Mouse (Mus musculus) ES-Bruce4 (cell line): ENCODE measurements at regions not wholly inside any gene's neighbourhood (a gene's known extent, or its start where the extent isn't known, plus 50 kb on each side); places are given as distances from the start of the nearest gene placed in this dataset.
A peak's percentile ranks its signal among the peaks of the same experiment; 100 is the strongest.

Source experiments
- H3K27ac ChIP-seq: 2 replicates; pipeline ENCODE4 v1.5.1; 2012; ENCODE audit warnings: low read length, inconsistent platforms; ENCODE audit not compliant: insufficient read depth
- H3K27me3 ChIP-seq: 2 replicates; pipeline ENCODE4 v1.6.1; 2012; ENCODE audit warnings: mild to moderate bottlenecking, low read length, inconsistent platforms; ENCODE audit not compliant: control insufficient read depth, poor library complexity, insufficient read depth, severe bottlenecking
- H3K36me3 ChIP-seq: 2 replicates; pipeline ENCODE4 v1.6.1; 2012; ENCODE audit warnings: inconsistent platforms, mild to moderate bottlenecking, low read length, moderate library complexity; ENCODE audit not compliant: control insufficient read depth, poor library complexity, insufficient read depth, severe bottlenecking
- H3K4me1 ChIP-seq: one replicate; pipeline ENCODE4 v1.8.1; 2011; ENCODE audit warnings: low read length; ENCODE audit not compliant: control insufficient read depth, insufficient read depth
- H3K4me3 ChIP-seq: 2 replicates; pipeline ENCODE4 v1.5.1; 2011; ENCODE audit warnings: low read depth, mild to moderate bottlenecking, low read length
- H3K9ac ChIP-seq: 2 replicates; pipeline ENCODE4 v1.6.1; 2012; ENCODE audit warnings: low read depth, mild to moderate bottlenecking, inconsistent platforms; ENCODE audit not compliant: poor library complexity, severe bottlenecking
- H3K9me3 ChIP-seq: replicated peaks from 2 replicates; pipeline ENCODE4 v1.6.1; 2012; ENCODE audit warnings: mild to moderate bottlenecking, low read length, inconsistent platforms; ENCODE audit not compliant: control insufficient read depth, poor library complexity, insufficient read depth, severe bottlenecking
- CTCF ChIP-seq: IDR thresholded peaks from one replicate; pipeline ENCODE4 v1.8.1; 2011; ENCODE audit warnings: low read depth, low read length
- EP300 ChIP-seq: IDR thresholded peaks from 2 replicates; pipeline ENCODE4 v1.6.1; 2011; ENCODE audit warnings: low read depth, low read length; ENCODE audit not compliant: insufficient read depth
- POLR2A ChIP-seq: IDR thresholded peaks from one replicate; pipeline ENCODE4 v1.8.1; 2011; ENCODE audit warnings: low read length; ENCODE audit not compliant: insufficient read depth

DNA sequence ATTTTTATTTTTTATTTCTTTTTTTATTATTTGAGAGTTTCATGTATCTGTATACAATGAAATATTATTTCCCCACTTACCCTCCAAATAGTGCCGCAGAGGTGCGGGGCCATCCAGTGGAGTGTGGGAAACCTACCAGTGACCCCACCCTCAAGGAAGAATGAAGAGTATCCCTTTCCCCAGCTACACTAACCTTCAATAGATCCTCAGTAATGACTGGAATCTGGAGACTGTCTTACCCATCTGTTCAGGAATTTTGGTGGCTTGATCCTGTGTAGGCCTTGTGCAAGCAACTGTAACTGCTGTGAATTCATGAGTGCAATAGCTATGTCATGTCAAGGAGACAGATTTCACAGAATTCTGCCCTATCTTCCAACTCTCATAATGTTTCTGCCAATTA is 153.9 kb upstream of the Slc22a23 start:
- H3K4me1 ChIP-seq, result no peaks in the 10 kb centered on the region
- H3K27me3 ChIP-seq, result no peaks in the 10 kb centered on the region
- no peak overlapping the region for H3K27ac ChIP-seq
- no peak overlapping the region for H3K4me3 ChIP-seq
- TF ChIP-seq EP300 (no peak), CTCF (no peak), POLR2A (no peak)
- H3K9me3 ChIP-seq, result no peaks in the 10 kb centered on the region
- H3K36me3 ChIP-seq, result no peaks in the 10 kb centered on the region
- no peak overlapping the region for H3K9ac ChIP-seq

DNA sequence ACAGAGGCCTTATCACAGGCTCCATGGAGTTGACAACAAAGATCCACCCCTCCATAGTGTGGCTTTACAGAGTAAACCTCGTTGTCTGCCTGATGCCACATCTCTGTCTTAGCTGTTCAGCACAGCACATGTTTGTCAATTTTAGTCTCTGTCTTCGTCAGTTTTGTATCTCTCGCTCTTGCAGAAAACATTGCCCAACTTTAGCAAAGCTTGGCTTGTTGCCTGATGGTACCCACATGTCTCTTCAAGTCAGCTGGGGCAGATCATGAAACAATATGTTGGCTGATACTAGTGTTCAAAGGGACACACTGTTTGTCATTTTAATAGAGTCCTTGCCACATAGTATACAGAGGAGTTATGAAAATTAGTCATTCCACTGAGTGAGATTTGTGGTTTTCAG is 152.7 kb upstream of the Slc22a23 start:
- Histone ChIP-seq H3K4me1 (no peaks in the 10 kb centered on the region), H3K36me3 (no peaks in the 10 kb centered on the region), H3K9ac (no peak overlapping the region), H3K27me3 (no peaks in the 10 kb centered on the region), H3K4me3 (no peak overlapping the region), H3K27ac (no peak overlapping the region), H3K9me3 (no peaks in the 10 kb centered on the region)
- TF ChIP-seq CTCF, result no peak
- no peak for TF ChIP-seq EP300
- no peak for TF ChIP-seq POLR2A

DNA sequence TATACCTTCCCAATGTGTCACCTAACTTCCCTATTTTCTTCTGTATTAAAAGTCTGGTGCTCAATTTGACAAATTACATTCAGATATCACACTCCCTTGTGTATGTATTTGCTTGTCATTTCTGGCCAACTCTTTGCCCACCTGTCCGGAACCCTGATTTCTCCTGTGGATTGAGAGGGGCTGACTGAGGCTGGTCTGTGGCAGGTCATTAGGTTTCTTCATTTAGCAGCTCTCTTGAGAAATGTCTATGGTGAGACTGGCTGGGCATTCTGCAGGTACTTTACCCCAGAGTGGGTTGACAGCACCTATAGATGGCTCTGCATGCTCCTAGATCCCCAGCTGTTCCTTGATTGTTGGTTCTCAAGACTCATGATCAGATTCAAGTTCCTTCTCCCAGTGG is 139.8 kb upstream of the Slc22a23 start:
- Histone ChIP-seq H3K27ac (no peak overlapping the region), H3K9ac (no peak overlapping the region), H3K4me3 (no peak overlapping the region), H3K27me3 (no peaks in the 10 kb centered on the region), H3K9me3 (no peaks in the 10 kb centered on the region), H3K36me3 (no peaks in the 10 kb centered on the region), H3K4me1 (no peaks in the 10 kb centered on the region)
- TF ChIP-seq POLR2A (no peak), CTCF (no peak), EP300 (no peak)

DNA sequence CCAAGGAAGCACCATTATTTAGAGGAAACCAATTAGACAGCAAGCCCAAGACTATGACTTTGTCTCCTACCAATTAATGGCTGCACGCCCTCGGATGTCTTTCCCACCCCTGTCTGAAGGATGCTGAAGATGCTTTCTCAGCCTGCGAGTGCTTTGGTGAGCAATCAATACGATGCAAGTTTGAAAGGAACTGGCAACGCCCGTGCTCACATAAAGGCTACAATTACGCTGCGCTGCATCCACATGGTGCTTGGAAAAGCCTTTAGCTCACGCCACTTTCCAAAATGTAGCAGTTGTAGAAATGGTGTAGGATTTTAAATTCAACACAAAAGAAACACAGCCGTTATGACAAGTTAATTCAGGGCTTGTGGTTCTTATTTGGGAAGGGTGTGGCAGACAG is 136.5 kb upstream of the Slc22a23 start:
- Histone ChIP-seq H3K27me3 (no peaks in the 10 kb centered on the region), H3K36me3 (no peaks in the 10 kb centered on the region), H3K27ac (no peak overlapping the region), H3K4me3 (no peak overlapping the region), H3K9ac (no peak overlapping the region), H3K4me1 (no peaks in the 10 kb centered on the region), H3K9me3 (no peaks in the 10 kb centered on the region)
- TF ChIP-seq CTCF (no peak), POLR2A (no peak), EP300 (no peak)

DNA sequence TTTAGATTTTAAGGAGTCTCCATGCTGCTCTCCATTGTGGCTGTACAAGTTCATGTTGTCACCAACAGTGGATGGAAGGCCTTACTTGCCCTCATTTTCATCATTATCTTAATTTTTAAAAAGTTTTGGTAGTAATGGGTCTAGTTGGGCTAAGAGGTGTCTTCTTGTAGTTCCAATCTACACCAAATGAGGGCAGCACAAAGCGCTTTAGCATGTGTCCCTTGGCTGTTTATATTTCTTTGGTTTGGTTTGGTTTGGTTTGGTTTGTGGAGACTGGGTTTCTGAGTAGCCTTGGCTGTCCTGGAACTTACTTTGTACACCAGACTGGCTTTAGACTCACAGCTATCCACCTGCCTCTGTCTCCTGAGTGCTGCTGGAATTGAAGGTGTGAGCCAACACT is 125.4 kb upstream of the Slc22a23 start:
- H3K36me3 ChIP-seq, result no peaks in the 10 kb centered on the region
- no peaks in the 10 kb centered on the region for H3K9me3 ChIP-seq
- peak overlapping the region; percentile 40; the same call in 1 of the 2 replicates for H3K4me3 ChIP-seq
- no peak for TF ChIP-seq POLR2A
- no peak for TF ChIP-seq EP300
- no peak for TF ChIP-seq CTCF
- no peak overlapping the region for H3K27ac ChIP-seq
- no peaks in the 10 kb centered on the region for H3K27me3 ChIP-seq
- H3K4me1 ChIP-seq, result no peaks in the 10 kb centered on the region
- no peak overlapping the region for H3K9ac ChIP-seq

DNA sequence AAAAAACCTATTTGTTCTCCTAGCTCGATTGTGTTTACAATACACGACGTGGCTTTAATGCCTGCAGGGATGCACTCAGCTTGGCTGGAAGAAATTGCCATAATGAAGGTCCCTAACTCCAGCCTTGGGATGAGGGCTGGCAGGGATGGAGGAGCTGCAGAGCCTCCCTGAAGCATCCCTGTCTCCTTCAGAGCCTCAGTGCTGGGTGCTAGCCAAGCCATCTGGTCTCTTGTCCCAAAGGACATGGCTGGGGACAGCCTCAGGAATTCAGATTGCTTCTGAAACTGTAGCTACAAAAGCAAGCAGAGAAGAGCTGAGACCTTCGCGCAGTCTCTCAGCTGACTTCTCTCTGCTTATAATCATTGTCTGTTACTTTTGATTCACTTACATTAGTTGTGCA is 124.6 kb upstream of the Slc22a23 start:
- Histone ChIP-seq H3K36me3 (no peaks in the 10 kb centered on the region), H3K27me3 (no peaks in the 10 kb centered on the region), H3K9ac (no peak overlapping the region), H3K27ac (no peak overlapping the region), H3K4me3 (no peak overlapping the region), H3K4me1 (no peaks in the 10 kb centered on the region), H3K9me3 (no peaks in the 10 kb centered on the region)
- TF ChIP-seq CTCF (no peak), POLR2A (no peak), EP300 (no peak)
